Mouse (Mus musculus): ENCODE measurements at regions not wholly inside any gene's neighbourhood (a gene's known extent, or its start where the extent isn't known, plus 50 kb on each side); places are given as distances from the start of the nearest gene placed in this dataset.

- H3K4me3 ChIP-seq (replicated peaks in 1 of 3; ENCODE audit: low read depth in 2 of 3, low read length in 2 of 3, poor library complexity in 1 of 3) = no peak overlapping the region
- H3K4me1 ChIP-seq (ENCODE audit: control insufficient read depth in 1 of 2, insufficient read depth in 2 of 2) = peaks cover 0 to 15% of the 10 kb centered on the region in 2 experiments; a peak in 2 of 4 replicates
- H3K27me3 ChIP-seq (replicated peaks) = no peaks in the 10 kb centered on the region
- H3K27ac ChIP-seq (ENCODE audit: insufficient read depth, low read depth) = no peak overlapping the region
- no peak for DNase-seq (ENCODE audit: extremely low read depth)
- H3K9me3 ChIP-seq (replicated peaks; ENCODE audit: low read length) = no peaks in the 10 kb centered on the region
- in situ Hi-C loops (cut with MboI; ENCODE audit: low pct_ligation_motif_present, low pct_unique_long_range_greater_than_20kb, low sequenced_read_pairs) (no loop called here), dilution Hi-C loops (cut with MboI; ENCODE audit: extremely low pct_ligation_motif_present, extremely low pct_unique_long_range_greater_than_20kb, low sequenced_read_pairs) (no loop called here)
- H3K4me2 ChIP-seq (ENCODE audit: insufficient read depth, low read depth, poor library complexity, severe bottlenecking) = no peak overlapping the region
- no peaks in the 10 kb centered on the region for H3K79me2 ChIP-seq (replicated peaks; ENCODE audit: control insufficient read depth, extremely low read depth, insufficient read depth, poor library complexity, severe bottlenecking)
- H3K9ac ChIP-seq (ENCODE audit: insufficient read depth, low read depth) = no peak overlapping the region
- no peaks in the 10 kb centered on the region for H3K36me3 ChIP-seq (replicated peaks in 1 of 2; ENCODE audit: control insufficient read depth in 1 of 2, insufficient read depth in 1 of 2, low read length in 1 of 2)
- TF ChIP-seq ZNF384 (IDR thresholded peaks at IDR 0.05; ENCODE audit: low read depth, low read length) = no peak
- TF ChIP-seq KAT2A (IDR thresholded peaks at IDR 0.05; ENCODE audit: insufficient replicate concordance, low read length) = no peak
- TF ChIP-seq POLR2AphosphoS2 (IDR thresholded peaks at IDR 0.05; ENCODE audit: low read depth, low read length) = no peak
- TF ChIP-seq SIN3A (IDR thresholded peaks at IDR 0.05; ENCODE audit: low read length) = no peak
- TF ChIP-seq RAD21 (IDR thresholded peaks at IDR 0.05; ENCODE audit: low read depth, low read length) = no peak
- no peak for TF ChIP-seq ZMIZ1 (IDR thresholded peaks at IDR 0.05; ENCODE audit: low read depth, low read length)
Measured at GRCm38 (mm10) chr10:117453406-117454170, 73.8 kb upstream of the Cpsf6 start.

- Histone ChIP-seq H3K4me1 (ENCODE audit: control insufficient read depth in 1 of 2, insufficient read depth in 2 of 2) (peaks cover 0 to 15% of the 10 kb centered on the region in 2 experiments; a peak in 2 of 4 replicates), H3K4me3 (replicated peaks in 1 of 3; ENCODE audit: low read depth in 2 of 3, low read length in 2 of 3, poor library complexity in 1 of 3) (no peak overlapping the region), H3K27me3 (replicated peaks) (no peaks in the 10 kb centered on the region), H3K9ac (ENCODE audit: insufficient read depth, low read depth) (no peak overlapping the region), H3K36me3 (replicated peaks in 1 of 2; ENCODE audit: control insufficient read depth in 1 of 2, insufficient read depth in 1 of 2, low read length in 1 of 2) (no peaks in the 10 kb centered on the region), H3K9me3 (replicated peaks; ENCODE audit: low read length) (no peaks in the 10 kb centered on the region), H3K79me2 (replicated peaks; ENCODE audit: control insufficient read depth, extremely low read depth, insufficient read depth, poor library complexity, severe bottlenecking) (no peaks in the 10 kb centered on the region), H3K27ac (ENCODE audit: insufficient read depth, low read depth) (no peak overlapping the region), H3K4me2 (ENCODE audit: insufficient read depth, low read depth, poor library complexity, severe bottlenecking) (no peak overlapping the region)
- in situ Hi-C loops (cut with MboI; ENCODE audit: low pct_ligation_motif_present, low pct_unique_long_range_greater_than_20kb, low sequenced_read_pairs) (no loop called here), dilution Hi-C loops (cut with MboI; ENCODE audit: extremely low pct_ligation_motif_present, extremely low pct_unique_long_range_greater_than_20kb, low sequenced_read_pairs) (no loop called here)
- no peak for DNase-seq (ENCODE audit: extremely low read depth)
- TF ChIP-seq MYC (IDR thresholded peaks at IDR 0.05; ENCODE audit: low read depth, low read length) = no peak
Measured at GRCm38 (mm10) chr10:117452190-117452950, 72.6 kb upstream of the Cpsf6 start.

GRCm38 (mm10) chr10:117451396-117452185, 71.8 kb upstream of the Cpsf6 start:
- DNase-seq (ENCODE audit: extremely low read depth) = no peak
- Histone ChIP-seq H3K79me2 (replicated peaks; ENCODE audit: control insufficient read depth, extremely low read depth, insufficient read depth, poor library complexity, severe bottlenecking) (no peaks in the 10 kb centered on the region), H3K4me3 (replicated peaks in 1 of 3; ENCODE audit: low read depth in 2 of 3, low read length in 2 of 3, poor library complexity in 1 of 3) (no peak overlapping the region), H3K9ac (ENCODE audit: insufficient read depth, low read depth) (no peak overlapping the region), H3K4me1 (ENCODE audit: control insufficient read depth in 1 of 2, insufficient read depth in 2 of 2) (peaks cover 0 to 15% of the 10 kb centered on the region in 2 experiments; a peak in 2 of 4 replicates), H3K4me2 (ENCODE audit: insufficient read depth, low read depth, poor library complexity, severe bottlenecking) (no peak overlapping the region), H3K9me3 (replicated peaks; ENCODE audit: low read length) (no peaks in the 10 kb centered on the region), H3K27ac (ENCODE audit: insufficient read depth, low read depth) (no peak overlapping the region), H3K27me3 (replicated peaks) (no peaks in the 10 kb centered on the region), H3K36me3 (replicated peaks in 1 of 2; ENCODE audit: control insufficient read depth in 1 of 2, insufficient read depth in 1 of 2, low read length in 1 of 2) (no peaks in the 10 kb centered on the region)
- dilution Hi-C loops (cut with MboI; ENCODE audit: extremely low pct_ligation_motif_present, extremely low pct_unique_long_range_greater_than_20kb, low sequenced_read_pairs) (no loop called here), in situ Hi-C loops (cut with MboI; ENCODE audit: low pct_ligation_motif_present, low pct_unique_long_range_greater_than_20kb, low sequenced_read_pairs) (no loop called here)
- TF ChIP-seq ELF1 (IDR thresholded peaks at IDR 0.05; ENCODE audit: low read depth, low read length) (no peak), SMC3 (IDR thresholded peaks at IDR 0.05; ENCODE audit: low read depth, low read length) (no peak), POLR2AphosphoS2 (IDR thresholded peaks at IDR 0.05; ENCODE audit: low read depth, low read length) (no peak), CHD2 (IDR thresholded peaks at IDR 0.05; ENCODE audit: low read length) (no peak), USF1 (IDR thresholded peaks at IDR 0.05; ENCODE audit: low read depth, low read length) (no peak), BHLHE40 (IDR thresholded peaks at IDR 0.05; ENCODE audit: low read depth, low read length) (no peak), GABPA (IDR thresholded peaks at IDR 0.05; ENCODE audit: insufficient replicate concordance, low read depth, low read length) (no peak), E2F4 (IDR thresholded peaks at IDR 0.05; ENCODE audit: insufficient replicate concordance, low read depth, low read length) (no peak), KAT2A (IDR thresholded peaks at IDR 0.05; ENCODE audit: insufficient replicate concordance, low read length) (no peak), PAX5 (IDR thresholded peaks at IDR 0.05; ENCODE audit: low read length) (no peak), ZC3H11A (IDR thresholded peaks at IDR 0.05; ENCODE audit: low read depth, low read length) (no peak), RAD21 (IDR thresholded peaks at IDR 0.05; ENCODE audit: low read depth, low read length) (no peak), NRF1 (IDR thresholded peaks at IDR 0.05; ENCODE audit: low read depth, low read length) (no peak), ETS1 (conservative IDR thresholded peaks at IDR 0.05; ENCODE audit: low read depth, low read length) (no peak), CTCF (conservative IDR thresholded peaks at IDR 0.05 in 1 of 2, IDR thresholded peaks at IDR 0.05 in 1 of 2; ENCODE audit: low read depth in 2 of 2, low read length in 2 of 2) (no peak)

Measured in CH12.LX (cell line).